Mouse (Mus musculus) c-Kit-positive CD71-positive TER-119-positive erythroid progenitor cells, embryonic 14.5 days (primary cell): Measurements from ENCODE around the gene Cideb.

ENCODE experiments used
- DNase-seq: peaks from one replicate; pipeline ENCODE4 v3.0.0-alpha.2; 2013; ENCODE audit warnings: low spot score

The Cideb gene

GRCm38 (mm10) chr14:55758363-55758784 lies at the start of gene Cideb:
Gene Cideb (minus strand): TSS chr14:55758458.
- DNase-seq, result peak; percentile 56

DNA sequence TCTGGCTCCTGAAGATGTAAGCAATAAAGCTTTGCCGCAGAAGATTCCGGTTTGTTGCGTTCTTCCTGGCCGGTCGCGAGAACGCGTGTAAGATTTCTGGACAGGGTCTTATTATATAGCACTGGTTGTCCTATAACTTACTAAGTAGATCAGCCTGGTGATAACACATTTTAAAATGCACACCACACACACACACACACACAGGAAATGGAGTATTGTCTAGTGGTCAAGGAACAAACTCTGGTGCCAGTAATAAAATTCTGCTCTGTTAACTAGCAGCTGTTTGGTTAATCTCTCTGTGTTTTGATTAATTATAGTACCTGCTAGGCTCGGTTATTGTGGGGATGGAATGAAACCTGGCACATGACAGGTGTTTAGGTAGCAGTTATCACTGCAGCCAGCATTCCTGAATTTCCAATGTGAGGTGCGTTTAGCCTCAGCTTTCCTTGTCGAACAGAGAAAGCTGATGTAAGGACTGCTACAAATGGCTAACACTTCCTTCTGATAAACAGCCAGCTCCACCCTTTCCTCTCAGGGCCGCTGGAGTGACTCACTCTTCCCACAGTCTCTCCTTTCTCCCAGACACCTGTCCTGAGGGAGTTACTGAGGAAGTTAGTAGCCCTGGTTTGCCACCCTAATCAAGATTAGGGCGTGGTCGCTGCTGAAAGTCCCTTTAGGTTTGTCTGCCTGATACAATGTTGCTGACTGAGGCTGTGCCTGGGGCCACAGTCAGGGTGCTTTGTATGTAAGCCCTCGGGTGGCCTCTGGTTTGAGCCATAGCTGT lies 37.3 kb upstream of the Cideb start:
- DNase-seq, result peak; percentile 45

DNA sequence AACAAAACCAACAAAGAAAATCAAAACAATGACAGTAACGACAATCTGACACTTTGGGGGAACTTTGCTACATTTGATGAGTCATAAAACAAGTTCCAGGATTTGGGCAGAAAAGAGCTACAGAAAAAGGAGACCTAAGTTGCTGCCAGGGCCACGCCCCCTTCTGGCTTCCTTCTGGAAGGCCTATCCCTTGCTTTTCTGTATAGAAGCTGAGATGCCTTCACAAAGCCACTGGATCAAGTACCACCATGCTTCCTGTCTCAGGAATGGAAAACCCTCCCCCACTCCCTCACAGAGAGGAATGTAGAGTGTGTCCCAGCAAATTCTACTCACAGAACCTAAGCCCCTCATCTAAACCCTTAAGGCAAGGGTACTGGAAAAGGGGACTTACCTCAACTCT lies 35.7 kb upstream of the Cideb start:
- no peak for DNase-seq

DNA sequence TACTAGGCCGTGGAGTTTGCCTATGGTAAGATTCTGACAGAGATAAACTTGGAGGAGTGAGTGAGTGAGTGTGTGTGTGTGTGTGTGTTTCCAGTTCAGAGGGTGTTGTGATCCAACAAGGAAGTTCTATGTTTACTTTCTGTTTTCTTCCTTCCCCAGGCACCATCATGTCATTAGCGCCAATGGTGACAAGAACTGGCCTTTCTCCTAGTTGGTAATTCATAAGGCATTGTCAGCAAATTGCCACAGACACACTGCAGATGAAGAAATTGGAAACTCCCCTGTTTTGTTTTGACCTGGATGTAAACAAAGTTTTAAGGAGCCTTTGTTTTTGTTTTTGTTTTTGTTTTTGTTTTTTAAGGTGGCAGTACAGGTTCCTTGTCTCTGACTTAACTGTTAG lies 35.2 kb upstream of the Cideb start:
- DNase-seq, result no peak

DNA sequence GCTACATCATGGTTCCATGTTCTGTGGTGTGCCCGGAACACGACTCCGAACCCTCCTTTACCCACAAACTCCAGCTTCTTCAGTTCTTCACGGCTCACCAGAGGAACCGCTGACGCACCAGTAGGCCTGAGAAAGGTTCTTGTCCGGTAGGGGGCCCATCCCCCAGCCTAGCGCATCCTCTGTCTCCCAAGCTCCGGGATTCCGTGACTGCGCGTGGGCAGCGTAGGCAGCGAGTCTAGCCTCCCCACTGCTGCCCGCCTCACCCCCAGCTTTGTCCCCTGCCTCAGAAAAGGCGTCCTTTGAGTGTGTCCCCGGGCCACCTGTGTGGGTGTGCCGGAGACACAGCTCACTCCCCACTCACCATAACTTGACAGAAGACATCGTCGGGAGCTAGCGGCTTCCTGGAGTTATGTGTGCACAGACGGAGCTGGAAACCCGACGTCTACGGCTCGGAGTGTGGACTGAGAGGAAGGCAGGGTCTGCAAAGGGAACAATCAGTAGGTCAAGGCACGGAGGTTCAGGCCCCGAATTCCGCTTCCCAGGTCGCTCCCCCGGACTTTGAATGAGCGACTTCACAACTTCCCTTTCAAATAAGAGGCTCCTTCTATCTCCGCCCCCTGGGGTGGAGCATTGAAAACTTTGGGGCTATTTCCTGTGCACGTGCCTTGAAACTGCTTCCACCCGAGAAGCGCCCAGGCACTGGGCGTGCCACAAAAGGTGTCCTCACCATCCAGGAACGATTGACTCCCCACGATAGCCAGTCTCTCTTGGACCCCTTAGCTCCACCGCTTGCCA lies 30.2 kb upstream of the Cideb start, which contains the start of gene Ripk3:
Gene Ripk3 (minus strand): TSS at position 610 of the 795 bp plus-strand sequence.
- peak; percentile 54 for DNase-seq

GRCm38 (mm10) chr14:55787731-55788130 lies 29.5 kb upstream of the Cideb start:
- DNase-seq, result no peak

- DNase-seq, result no peak
Observed at GRCm38 (mm10) chr14:55785195-55785594, 26.9 kb upstream of the Cideb start.

- DNase-seq, result no peak
Observed at GRCm38 (mm10) chr14:55783958-55784235, 25.6 kb upstream of the Cideb start, which contains the start of gene Adcy4. Gene Adcy4 (minus strand): TSS chr14:55784095.

- no peak for DNase-seq
Observed at GRCm38 (mm10) chr14:55783171-55783957, 25.1 kb upstream of the Cideb start.

DNA sequence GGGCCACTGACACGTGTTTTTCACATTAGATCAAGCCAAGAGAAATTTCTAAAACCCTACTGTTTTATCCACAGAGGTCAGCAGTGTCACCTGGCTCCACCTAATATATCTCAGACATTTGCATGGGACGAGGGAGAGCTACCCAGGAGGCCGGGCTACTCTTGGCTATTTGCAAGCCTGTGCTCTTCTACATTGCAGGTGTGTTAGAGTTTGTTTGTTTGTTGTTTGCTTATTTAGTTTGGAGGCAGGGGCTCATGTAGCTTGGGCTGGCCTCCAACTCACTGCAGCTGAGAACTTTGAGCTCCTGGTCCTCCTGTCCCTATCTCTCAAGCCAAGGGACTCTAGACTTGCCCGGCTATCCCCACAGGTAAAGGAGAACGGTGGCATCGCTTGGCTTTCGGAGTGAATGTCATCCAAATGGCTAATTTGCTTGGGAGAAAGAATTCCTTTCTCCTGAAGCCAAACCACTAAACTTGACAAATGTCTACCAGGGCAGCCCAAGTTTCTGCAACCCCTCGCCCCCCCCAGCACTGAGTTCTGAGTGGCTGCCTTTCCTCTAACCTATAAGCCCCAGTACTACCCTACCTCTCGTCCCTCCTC lies 24.2 kb upstream of the Cideb start:
- no peak for DNase-seq

GRCm38 (mm10) chr14:55781310-55781709 lies 23.1 kb upstream of the Cideb start:
- peak; percentile 67 for DNase-seq

DNA sequence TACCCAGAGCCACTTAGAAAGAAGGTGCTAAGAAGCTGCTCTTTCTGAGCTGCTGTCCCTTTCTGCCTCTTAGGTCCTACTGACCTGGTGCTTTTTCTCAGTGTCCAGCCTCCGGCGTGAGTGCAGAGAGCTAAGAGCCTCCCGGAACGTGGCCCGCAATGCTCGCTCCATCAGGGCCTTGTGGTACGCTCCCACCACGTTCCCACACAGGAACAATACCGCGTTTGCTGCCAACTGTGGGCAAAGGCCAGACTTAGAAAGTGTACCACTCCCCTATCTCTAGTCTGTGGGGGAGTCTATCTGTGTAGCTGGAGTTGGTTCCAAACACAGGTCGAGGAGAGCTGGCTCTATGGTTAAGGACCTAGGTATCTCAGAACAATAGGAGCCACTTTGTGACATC lies 22.5 kb upstream of the Cideb start:
- no peak for DNase-seq

DNA sequence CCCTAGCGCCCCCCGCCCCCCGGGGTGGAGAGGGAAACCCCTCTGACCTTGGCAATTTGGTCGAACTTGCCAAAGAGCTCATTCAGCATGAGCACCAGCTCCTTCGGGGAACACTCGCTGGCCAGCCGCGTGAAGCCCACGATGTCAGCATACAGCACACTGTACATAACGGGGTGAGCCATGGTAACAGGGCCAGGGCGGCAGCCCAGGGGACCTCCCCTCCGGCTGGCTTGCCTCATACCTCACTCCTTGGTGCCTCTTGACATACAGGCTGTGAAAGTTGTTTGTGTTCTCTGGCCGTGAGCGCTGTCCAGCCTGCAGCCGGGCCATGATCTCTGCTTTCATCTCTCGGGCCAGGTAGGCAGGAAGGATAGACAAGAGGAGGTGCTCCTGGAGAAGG lies 21.4 kb upstream of the Cideb start:
- no peak for DNase-seq

DNA sequence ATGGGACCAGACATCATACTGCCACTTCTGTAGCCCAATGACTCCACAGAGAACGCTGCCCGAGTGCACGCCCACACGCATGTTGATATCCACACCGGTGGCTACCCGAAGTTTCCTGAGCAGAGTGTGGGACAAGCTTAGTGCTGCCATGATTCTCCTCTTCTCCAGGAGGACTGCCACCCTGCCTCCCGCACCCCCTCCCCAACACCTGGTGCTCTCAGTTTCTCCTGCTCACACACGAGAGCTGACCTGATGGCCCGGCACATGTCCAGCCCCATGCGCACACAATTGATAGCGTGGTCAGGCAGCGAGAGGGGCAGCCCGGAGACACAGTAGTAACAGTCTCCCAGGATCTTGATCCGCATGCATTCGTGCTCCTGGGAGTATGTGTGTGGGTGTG lies 20.4 kb upstream of the Cideb start:
- no peak for DNase-seq

GRCm38 (mm10) chr14:55777806-55778205 lies 19.5 kb upstream of the Cideb start:
- no peak for DNase-seq

- no peak for DNase-seq
Observed at GRCm38 (mm10) chr14:55777176-55777575, 18.9 kb upstream of the Cideb start.

- no peak for DNase-seq
Observed at GRCm38 (mm10) chr14:55776711-55777110, 18.5 kb upstream of the Cideb start.

- DNase-seq, result peak; percentile 43
Observed at GRCm38 (mm10) chr14:55769087-55769703, 10.9 kb upstream of the Cideb start.

GRCm38 (mm10) chr14:55768555-55768954 lies 10.3 kb upstream of the Cideb start:
- no peak for DNase-seq

GRCm38 (mm10) chr14:55767519-55768414 lies 9.5 kb upstream of the Cideb start:
- no peak for DNase-seq

GRCm38 (mm10) chr14:55765696-55766095 lies 7.4 kb upstream of the Cideb start, which contains the start of gene Ltb4r1:
Gene Ltb4r1 (plus strand): TSS chr14:55765962.
- no peak for DNase-seq
